Mouse (Mus musculus): ENCODE measurements at regions not wholly inside any gene's neighbourhood (a gene's known extent, or its start where the extent isn't known, plus 50 kb on each side); places are given as distances from the start of the nearest gene placed in this dataset.
"Not testable (repeated sequence)": the region's sequence is repeated elsewhere in the genome, so short reads cannot be mapped to it uniquely, and the experiment has no call there.

DNA sequence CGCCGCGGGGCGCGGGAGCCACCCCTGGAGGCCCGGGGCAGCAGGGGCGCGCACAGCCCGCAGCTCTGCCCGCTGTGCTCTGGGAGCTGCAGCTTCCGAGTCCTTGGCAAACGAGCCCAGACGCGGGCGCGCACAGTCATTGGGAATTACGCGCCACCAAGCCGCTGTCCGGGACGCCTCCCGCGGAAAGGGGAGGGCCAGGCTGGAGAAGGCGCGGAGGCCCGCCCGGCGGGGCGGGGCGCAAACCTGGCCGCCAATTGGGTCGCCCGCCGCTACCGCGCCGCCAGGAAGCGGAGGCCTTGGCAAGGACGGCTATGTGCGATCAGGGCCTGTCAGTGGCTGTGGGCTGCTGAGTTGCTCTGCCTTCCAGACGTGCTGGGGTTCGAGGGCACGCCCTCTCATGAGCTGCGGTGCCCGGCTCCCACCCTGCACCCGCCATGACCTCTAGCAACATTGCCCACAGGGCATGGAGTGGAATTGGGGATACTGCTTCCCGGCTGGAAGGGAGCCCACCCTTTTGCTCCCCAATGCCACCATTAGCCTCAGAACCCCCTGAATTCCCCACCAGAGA is 739.1 kb upstream of the Ywhaq start:
- peak; percentile 21 for DNase-seq (ENCODE audit: low spot score)

DNA sequence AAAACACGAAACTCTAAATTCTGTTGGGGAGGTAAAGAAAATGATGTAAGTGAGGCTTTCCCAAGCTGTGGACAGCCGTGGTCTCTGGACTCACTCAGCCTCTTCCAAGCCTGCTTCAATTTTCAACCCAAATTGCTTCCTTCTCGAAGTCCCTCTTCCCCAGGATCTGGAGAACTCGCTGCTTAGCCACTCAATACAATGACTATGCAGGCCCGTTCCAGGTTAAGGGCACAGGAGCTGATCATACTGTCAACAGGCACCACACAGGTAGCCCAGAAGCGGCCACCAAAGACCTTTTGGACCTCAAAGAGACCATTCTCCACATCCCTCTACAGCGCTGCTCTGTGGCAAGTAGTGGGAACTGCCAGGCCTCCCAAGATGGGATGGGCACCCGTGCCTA is 737.9 kb upstream of the Ywhaq start:
- DNase-seq (ENCODE audit: low spot score) = not testable (repeated sequence)

All from urinary bladder, adult 2 months (tissue).